Mouse (Mus musculus) spleen, postnatal 36 days (tissue): Measurements from ENCODE around the gene Stpg2.

Experiments used
- DNase-seq, 2 experiments: peaks; one replicate each; pipeline ENCODE4 v3.0.0; 2022; ENCODE audit warnings: low spot score in 2 of 2, mixed read lengths in 1 of 2

The Stpg2 gene

DNA sequence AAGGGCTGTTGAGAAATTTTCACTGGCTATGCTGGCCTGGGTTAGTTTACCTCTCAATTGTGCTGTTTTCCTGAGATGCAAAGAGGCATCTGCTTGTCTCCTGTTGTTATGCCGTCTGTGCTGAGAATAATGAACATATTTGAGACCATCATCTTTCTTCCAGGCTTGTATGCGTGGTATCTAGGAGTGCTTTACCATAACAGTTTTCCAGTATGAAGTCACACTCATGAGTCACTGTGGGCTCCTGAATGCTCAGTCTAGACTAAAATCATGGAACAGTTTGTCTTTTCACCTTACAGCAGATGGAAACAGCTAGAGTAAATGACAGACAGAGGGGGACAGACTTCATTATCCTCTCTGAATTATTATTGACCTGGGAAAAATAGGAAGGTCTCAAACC lies 527.7 kb downstream of the Stpg2 start:
- DNase-seq = no peak

GRCm38 (mm10) chr3:139739388-139739787 lies 533.9 kb downstream of the Stpg2 start:
- DNase-seq = no peak
